Comparison of ENCODE assay signal across 11 mouse cellular contexts in the genomic region with DNA sequence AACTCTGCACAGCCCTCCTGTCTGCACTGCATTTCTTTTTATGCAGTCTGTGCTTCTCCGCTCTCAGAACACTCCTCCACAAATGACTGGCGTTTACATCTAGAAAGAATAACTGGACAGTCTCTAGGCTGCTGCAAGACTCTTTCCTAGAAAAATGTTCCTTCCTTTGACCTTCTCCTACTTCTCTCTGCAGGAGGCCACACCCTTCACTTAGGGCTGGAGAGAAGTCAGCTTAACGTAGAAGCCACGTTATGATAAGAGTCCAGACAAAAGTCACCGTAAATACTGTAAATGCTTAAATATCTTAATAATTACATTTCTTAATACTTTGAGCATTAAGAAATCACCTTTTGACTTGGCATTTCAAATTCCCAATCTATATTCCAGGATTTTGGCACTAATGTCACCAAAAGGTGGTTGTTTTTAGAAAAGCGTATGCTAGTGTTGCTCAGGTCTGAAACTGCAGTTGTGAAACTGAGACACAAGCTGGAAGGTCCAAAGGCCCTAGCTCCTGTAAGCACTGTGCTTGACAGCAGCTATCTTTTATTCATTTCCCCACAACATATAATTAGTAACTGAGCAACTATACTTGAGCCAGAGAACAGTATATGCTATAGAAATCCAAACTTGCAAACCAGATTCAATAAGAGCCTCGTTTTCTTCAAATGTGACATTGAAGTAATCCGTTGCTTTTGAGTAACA. TPM values are rescaled to one million over a fixed set of nuclear protein-coding genes. Genes with fewer than 3 reads are reported as not detected.
DNase-seq lines count a peak whose midpoint lies in the region; ATAC-seq and TF ChIP-seq lines count a peak whose summit lies in the region.
"Had no signal": no experiment of that assay in that cellular context is flagged by ENCODE, and none has a peak within 500 bp of the region (broad histone marks: within the 10 kb centered on the region; RNA-seq: fewer than 3 reads in every experiment).

No protein-coding gene starts in this region.

- no peak overlapping the region for H3K9ac ChIP-seq in forebrain, embryonic 15.5 days (replicated peaks)
- H3K9ac ChIP-seq in forebrain, postnatal 0 days: no peak overlapping the region
- H3K9ac ChIP-seq in limb, embryonic 12.5 days (replicated peaks): no peak overlapping the region
- H3K9ac ChIP-seq in intestine, embryonic 14.5 days (ENCODE audit: low read length): no peak overlapping the region
- no peak overlapping the region for H3K9ac ChIP-seq in neural tube, embryonic 15.5 days (replicated peaks)

- H3K27ac ChIP-seq in forebrain, embryonic 15.5 days (replicated peaks): no peak overlapping the region
- no peak overlapping the region for H3K27ac ChIP-seq in forebrain, postnatal 0 days (ENCODE audit: low read depth, low read length)
- no peak overlapping the region for H3K27ac ChIP-seq in limb, embryonic 12.5 days
- H3K27ac ChIP-seq in limb, embryonic 10.5 days: no peak overlapping the region
- H3K27ac ChIP-seq in intestine, embryonic 14.5 days (ENCODE audit: low read depth): no peak overlapping the region
- H3K27ac ChIP-seq in neural tube, embryonic 15.5 days (replicated peaks): no peak overlapping the region

- no peak for ATAC-seq in forebrain, embryonic 15.5 days (replicated peaks)
- ATAC-seq in forebrain, postnatal 0 days: no peak
- no peak for ATAC-seq in limb, embryonic 12.5 days (ENCODE audit: insufficient number of reproducible peaks, insufficient read depth, low FRiP score, low TSS enrichment, low read depth)
- no peak for ATAC-seq in intestine, embryonic 14.5 days (replicated peaks; ENCODE audit: low FRiP score, low TSS enrichment, low read depth)
- no peak for ATAC-seq in neural tube, embryonic 15.5 days (ENCODE audit: low FRiP score)
- ATAC-seq in CD4-positive, CD25-positive, alpha-beta regulatory T cell, adult 4 months: no peak
- ATAC-seq: hindbrain, embryonic 16.5 days had no signal

- H3K36me3 ChIP-seq in forebrain, embryonic 15.5 days: no peaks in the 10 kb centered on the region
- no peaks in the 10 kb centered on the region for H3K36me3 ChIP-seq in forebrain, postnatal 0 days (ENCODE audit: insufficient read depth)
- peaks cover 33% of the 10 kb centered on the region for H3K36me3 ChIP-seq in limb, embryonic 12.5 days
- H3K36me3 ChIP-seq in limb, embryonic 10.5 days: peaks cover 43% of the 10 kb centered on the region
- H3K36me3 ChIP-seq in intestine, embryonic 14.5 days (ENCODE audit: control insufficient read depth, insufficient read depth, low read length): peaks cover 39% of the 10 kb centered on the region
- H3K36me3 ChIP-seq in neural tube, embryonic 15.5 days: no peaks in the 10 kb centered on the region

- DNase-seq in forebrain, postnatal 0 days: no peak
- no peak for DNase-seq in limb, embryonic 10.5 days (ENCODE audit: low spot score)
- DNase-seq in intestine, embryonic 14.5 days (ENCODE audit: low spot score): no peak
- no peak for DNase-seq in right cerebral cortex, postnatal 10 days (ENCODE audit: low spot score in 2 of 2)
- DNase-seq: adrenal gland, postnatal 10 days; cerebellum, adult 11-12 months had no signal

- H3K4me2 ChIP-seq in forebrain, embryonic 15.5 days (replicated peaks): peak overlapping the region; percentile 14; the same call in 1 of the 2 replicates
- no peak overlapping the region for H3K4me2 ChIP-seq in forebrain, postnatal 0 days (ENCODE audit: low read depth)
- peak overlapping the region; percentile 72 for H3K4me2 ChIP-seq in limb, embryonic 12.5 days
- peak overlapping the region; percentile 62 for H3K4me2 ChIP-seq in intestine, embryonic 14.5 days (ENCODE audit: low read length)
- H3K4me2 ChIP-seq in neural tube, embryonic 15.5 days: peak overlapping the region; percentile 99; the same call in 1 of the 2 replicates

- H3K27me3 ChIP-seq in forebrain, embryonic 15.5 days: no peaks in the 10 kb centered on the region
- H3K27me3 ChIP-seq in forebrain, postnatal 0 days (ENCODE audit: insufficient read depth, low read length): no peaks in the 10 kb centered on the region
- 0 out of 2 replicates have a peak, but pooled peaks cover 6% of the 10 kb centered on the region for H3K27me3 ChIP-seq in limb, embryonic 12.5 days
- H3K27me3 ChIP-seq in limb, embryonic 10.5 days (ENCODE audit: low read depth, poor library complexity, severe bottlenecking): 0 out of 2 replicates have a peak, but pooled peaks cover 11% of the 10 kb centered on the region
- H3K27me3 ChIP-seq in intestine, embryonic 14.5 days (replicated peaks; ENCODE audit: control insufficient read depth, insufficient read depth, low read length): no peaks in the 10 kb centered on the region
- peaks cover 4% of the 10 kb centered on the region; the same call in 1 of the 2 replicates for H3K27me3 ChIP-seq in neural tube, embryonic 15.5 days (replicated peaks)

- H3K4me1 ChIP-seq in forebrain, embryonic 15.5 days: peaks cover 34% of the 10 kb centered on the region
- H3K4me1 ChIP-seq in forebrain, postnatal 0 days (ENCODE audit: insufficient read depth): no peaks in the 10 kb centered on the region
- H3K4me1 ChIP-seq in limb, embryonic 12.5 days (replicated peaks): peaks cover 18% of the 10 kb centered on the region
- H3K4me1 ChIP-seq in limb, embryonic 10.5 days: peaks cover 26% of the 10 kb centered on the region
- peaks cover 23% of the 10 kb centered on the region for H3K4me1 ChIP-seq in intestine, embryonic 14.5 days (replicated peaks; ENCODE audit: control insufficient read depth, insufficient read depth, low read length)
- H3K4me1 ChIP-seq in neural tube, embryonic 15.5 days: peaks cover 16% of the 10 kb centered on the region; the same call in 1 of the 2 replicates

- no peak overlapping the region for H3K4me3 ChIP-seq in forebrain, embryonic 15.5 days
- H3K4me3 ChIP-seq in forebrain, postnatal 0 days (ENCODE audit: low read depth, low read length): no peak overlapping the region
- H3K4me3 ChIP-seq in limb, embryonic 12.5 days (replicated peaks): 0 out of 2 replicates have a peak overlapping the region, but pooled peaks have one; percentile 6
- H3K4me3 ChIP-seq in limb, embryonic 10.5 days: no peak overlapping the region
- 0 out of 2 replicates have a peak overlapping the region, but pooled peaks have one; percentile 85 for H3K4me3 ChIP-seq in intestine, embryonic 14.5 days (ENCODE audit: low read depth, low read length)
- no peak overlapping the region for H3K4me3 ChIP-seq in neural tube, embryonic 15.5 days (replicated peaks)

- TF ChIP-seq CTCF in forebrain, postnatal 0 days (IDR thresholded peaks at IDR 0.05; ENCODE audit: low read depth): no peak

- H3K9me3 ChIP-seq in forebrain, embryonic 15.5 days: no peaks in the 10 kb centered on the region
- H3K9me3 ChIP-seq in forebrain, postnatal 0 days (ENCODE audit: low read length): no peaks in the 10 kb centered on the region
- no peaks in the 10 kb centered on the region for H3K9me3 ChIP-seq in limb, embryonic 12.5 days
- H3K9me3 ChIP-seq in limb, embryonic 10.5 days (replicated peaks): no peaks in the 10 kb centered on the region
- no peaks in the 10 kb centered on the region for H3K9me3 ChIP-seq in intestine, embryonic 14.5 days (ENCODE audit: control insufficient read depth, low read length)
- no peaks in the 10 kb centered on the region for H3K9me3 ChIP-seq in neural tube, embryonic 15.5 days (replicated peaks)

- WGBS in forebrain, embryonic 15.5 days: 67% methylated on average over 8 of the region's 8 CpGs
- 65% methylated on average over 8 of the region's 8 CpGs for WGBS in forebrain, postnatal 0 days
- 64% methylated on average over 8 of the region's 8 CpGs for WGBS in limb, embryonic 12.5 days
- 71% methylated on average over 8 of the region's 8 CpGs for WGBS in limb, embryonic 10.5 days
- 41% methylated on average over 8 of the region's 8 CpGs for WGBS in intestine, embryonic 14.5 days
- WGBS in neural tube, embryonic 15.5 days: 77% methylated on average over 8 of the region's 8 CpGs

RNA-seq across cellular contexts. Expression of gene Antxr2, which starts 3.0 kb away (rescaled TPM):
- polyA plus RNA-seq in forebrain, embryonic 15.5 days (2015; fragmentation: Nextera tagmentation; extraction: Ambion mirVana): 4.1 and 4.4 TPM in 2 replicates
- 3.4 and 5.1 TPM in 2 replicates for total RNA-seq in forebrain, postnatal 0 days (2014; rRNA removed)
- 1.2 and 1.9 TPM in 2 replicates for polyA plus RNA-seq in forebrain, postnatal 0 days (2015; fragmentation: Nextera tagmentation; extraction: Ambion mirVana)
- 28.9 and 30.8 TPM in 2 replicates for polyA plus RNA-seq in limb, embryonic 12.5 days (2016; fragmentation: Nextera tagmentation; extraction: Ambion mirVana)
- 19.6 and 22.3 TPM in 2 replicates for polyA plus RNA-seq in limb, embryonic 10.5 days (2016; fragmentation: Nextera tagmentation; extraction: Ambion mirVana)
- 23.7 and 24.6 TPM in 2 replicates for polyA plus RNA-seq in intestine, embryonic 14.5 days (2014; fragmentation: Nextera tagmentation; extraction: Ambion mirVana)
- 7.3 and 10.0 TPM in 2 replicates for polyA plus RNA-seq in neural tube, embryonic 15.5 days (2015; fragmentation: Nextera tagmentation; extraction: Ambion mirVana)
- polyA plus RNA-seq in CD4-positive, CD25-positive, alpha-beta regulatory T cell, adult 4 months (2017; shearing (Covaris generic)): 10 to 100 TPM; 11.5 to 12.6 TPM

Comparison
In these comparisons a context has a peak if more than half of its experiments do, and no peak if none do; other contexts are left out.
1. H3K4me3 ChIP-seq: peak in limb, embryonic 12.5 days (single experiment) and intestine, embryonic 14.5 days (single experiment); none in forebrain, embryonic 15.5 days (single experiment), forebrain, postnatal 0 days (single experiment), limb, embryonic 10.5 days (single experiment) and neural tube, embryonic 15.5 days (single experiment).